Mouse (Mus musculus) kidney, embryonic 14.5 days (tissue): ENCODE results near the gene Fgf22. TPM values are rescaled to one million over a fixed set of nuclear protein-coding genes. Genes with fewer than 3 reads are reported as not detected.
"Not testable (repeated sequence)": the region's sequence is repeated elsewhere in the genome, so short reads cannot be mapped to it uniquely, and the experiment has no call there.

ENCODE experiments used
- ATAC-seq: fragments of 200-750 bp; cut with Nextera tagmentation; 2 replicates; pipeline ENCODE4 v1.8.0; 2017; ENCODE audit warnings: moderate number of reproducible peaks, mild to moderate bottlenecking, moderate TSS enrichment, moderate library complexity; ENCODE audit not compliant: low FRiP score, low TSS enrichment
- H3K27ac ChIP-seq: fragments of 300-500 bp; sonication (generic); 2 replicates; pipeline ENCODE4 v1.5.1; 2014; ENCODE audit warnings: low read depth, mild to moderate bottlenecking, low read length, moderate library complexity, mixed read lengths
- H3K27me3 ChIP-seq: fragments of 300-500 bp; sonication (generic); 2 replicates; pipeline ENCODE4 v1.6.1; 2014; ENCODE audit warnings: mild to moderate bottlenecking, low read length; ENCODE audit not compliant: control insufficient read depth, insufficient read depth
- H3K36me3 ChIP-seq: fragments of 300-500 bp; sonication (generic); 2 replicates; pipeline ENCODE4 v1.6.1; 2014; ENCODE audit warnings: low read length, mixed read lengths; ENCODE audit not compliant: control insufficient read depth, insufficient read depth
- H3K4me1 ChIP-seq: fragments of 300-500 bp; sonication (generic); 2 replicates; pipeline ENCODE4 v1.6.1; 2014; ENCODE audit warnings: low read length, mixed read lengths; ENCODE audit not compliant: control insufficient read depth, insufficient read depth
- H3K4me2 ChIP-seq: fragments of 300-500 bp; sonication (generic); replicated peaks from 2 replicates; pipeline ENCODE4 v1.6.1; 2014; ENCODE audit warnings: low read depth, mild to moderate bottlenecking, low read length
- H3K4me3 ChIP-seq: fragments of 300-500 bp; sonication (generic); 2 replicates; pipeline ENCODE4 v1.5.1; 2014; ENCODE audit warnings: mild to moderate bottlenecking, low read length
- H3K9ac ChIP-seq: fragments of 300-500 bp; sonication (generic); 2 replicates; pipeline ENCODE4 v1.6.1; 2014; ENCODE audit warnings: low read depth, mild to moderate bottlenecking, low read length, moderate library complexity
- H3K9me3 ChIP-seq: fragments of 300-500 bp; sonication (generic); 2 replicates; pipeline ENCODE4 v1.6.1; 2016; ENCODE audit warnings: low read length; ENCODE audit not compliant: control insufficient read depth
- WGBS: fragments of 180-500 bp; shearing (Covaris S2); extraction: QIAGEN DNeasy Blood & Tissue Kit; methylation state at CpG from one replicate; pipeline ENCODE4 v1.1.7; 2014; 5-methylcytosine and 5-hydroxymethylcytosine counted together
- polyA plus RNA-seq: library from polyadenylated mRNA; unstranded; fragments of >200 nt; fragmentation: Nextera tagmentation; extraction: Ambion mirVana; gene quantifications from 2 replicates; pipeline ENCODE4 v1.2.1, GENCODE M21; 2014

Gene Fgf22
- polyA plus RNA-seq, 1 experiment from 2014 or later: 0.61 TPM

GRCm38 (mm10) chr10:79756660-79757059 lies 1.8 kb downstream of the Fgf22 start:
- H3K9me3 ChIP-seq: no peaks in the 10 kb centered on the region
- H3K36me3 ChIP-seq: peaks cover 48% of the 10 kb centered on the region
- no peak overlapping the region for H3K9ac ChIP-seq
- ATAC-seq: no peak
- WGBS: 92% methylated on average over 24 of the region's 24 CpGs
- H3K27me3 ChIP-seq: no peaks in the 10 kb centered on the region
- no peak overlapping the region for H3K4me3 ChIP-seq
- no peak overlapping the region for H3K27ac ChIP-seq
- no peaks in the 10 kb centered on the region for H3K4me1 ChIP-seq
- no peak overlapping the region for H3K4me2 ChIP-seq

DNA sequence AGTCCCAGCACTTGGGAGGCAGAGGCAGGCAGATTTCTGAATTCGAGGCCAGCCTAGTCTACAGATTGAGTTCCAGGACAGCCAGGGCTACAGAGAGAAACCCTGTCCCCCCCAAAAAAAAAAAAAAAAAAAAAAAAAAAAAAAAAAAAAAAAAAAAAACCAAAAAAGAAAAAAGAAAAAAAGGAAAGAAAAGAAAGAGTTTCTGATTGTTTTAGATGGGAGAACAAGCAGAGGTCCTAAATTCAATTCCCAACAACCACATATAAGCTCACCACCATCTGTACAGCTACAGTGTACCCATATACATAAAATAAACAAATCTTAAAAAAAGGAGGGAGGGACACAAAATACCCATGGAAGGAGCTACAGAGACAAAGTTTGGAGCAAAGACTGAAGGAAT lies 4.8 kb downstream of the Fgf22 start:
- H3K4me2 ChIP-seq, H3K4me1 ChIP-seq, H3K9ac ChIP-seq, ATAC-seq, H3K9me3 ChIP-seq, H3K27me3 ChIP-seq, H3K4me3 ChIP-seq, H3K27ac ChIP-seq: not testable (repeated sequence)
- WGBS: 92% methylated on average over 1 of the region's 1 CpGs
- H3K36me3 ChIP-seq: peaks cover 60% of the 10 kb centered on the region

DNA sequence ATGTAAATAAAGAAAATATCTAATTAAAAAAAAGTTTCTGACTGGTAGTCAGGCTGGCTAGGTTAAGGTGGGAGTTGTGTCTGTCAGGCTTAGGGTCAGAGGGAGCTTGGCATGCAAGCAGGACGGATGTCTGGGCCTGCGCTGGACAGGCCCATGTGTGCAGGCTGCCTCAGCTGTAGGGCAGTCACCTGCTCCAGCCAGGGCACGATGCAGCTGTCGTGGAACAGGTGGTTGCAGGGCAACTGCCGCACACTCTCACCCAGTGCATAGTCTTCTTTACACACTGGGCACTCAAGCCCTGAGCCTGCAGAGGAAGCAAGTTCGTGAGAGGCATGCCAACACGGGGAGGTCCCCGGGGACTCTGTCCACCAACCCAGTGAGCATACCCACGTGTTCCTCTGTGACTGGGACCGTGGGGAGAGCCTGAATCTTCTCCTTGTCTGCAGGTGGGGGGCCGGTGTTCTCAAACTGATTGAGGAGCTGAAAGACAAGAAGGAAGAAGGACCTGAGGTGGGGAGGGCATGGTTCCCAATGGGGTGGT lies 5.8 kb downstream of the Fgf22 start:
- no peak for ATAC-seq
- H3K9me3 ChIP-seq: no peaks in the 10 kb centered on the region
- H3K36me3 ChIP-seq: peaks cover 60% of the 10 kb centered on the region
- no peak overlapping the region for H3K4me3 ChIP-seq
- H3K4me1 ChIP-seq: peaks cover 12% of the 10 kb centered on the region
- no peaks in the 10 kb centered on the region for H3K27me3 ChIP-seq
- 90% methylated on average over 11 of the region's 11 CpGs for WGBS
- H3K27ac ChIP-seq: no peak overlapping the region
- no peak overlapping the region for H3K4me2 ChIP-seq
- H3K9ac ChIP-seq: no peak overlapping the region

GRCm38 (mm10) chr10:79762875-79763274 lies 8.0 kb downstream of the Fgf22 start:
- no peaks in the 10 kb centered on the region for H3K9me3 ChIP-seq
- no peak overlapping the region for H3K27ac ChIP-seq
- no peak for ATAC-seq
- no peak overlapping the region for H3K4me3 ChIP-seq
- H3K27me3 ChIP-seq: no peaks in the 10 kb centered on the region
- peaks cover 46% of the 10 kb centered on the region for H3K36me3 ChIP-seq
- WGBS: 88% methylated on average over 3 of the region's 3 CpGs
- no peak overlapping the region for H3K9ac ChIP-seq
- peaks cover 17% of the 10 kb centered on the region for H3K4me1 ChIP-seq
- no peak overlapping the region for H3K4me2 ChIP-seq

DNA sequence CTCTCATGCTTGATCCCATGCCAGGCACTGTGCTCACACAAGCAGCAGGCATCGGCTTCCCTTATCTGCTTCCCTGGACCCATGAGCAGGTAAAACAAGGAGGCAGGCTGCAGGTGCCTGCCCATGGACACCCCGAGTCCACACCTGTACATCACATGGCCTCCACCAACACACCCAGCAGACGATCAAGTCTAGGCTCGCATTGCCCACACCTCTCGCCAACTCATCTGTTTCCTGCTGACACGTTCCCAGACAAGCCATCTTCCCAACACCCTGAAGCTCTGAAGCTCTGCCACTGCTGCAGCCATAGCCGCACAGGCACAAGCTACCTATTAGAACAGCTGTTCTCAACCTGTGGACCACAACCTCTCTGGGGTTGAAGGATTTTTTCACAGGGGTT lies 9.4 kb downstream of the Fgf22 start:
- no peak overlapping the region for H3K27ac ChIP-seq
- no peak for ATAC-seq
- no peaks in the 10 kb centered on the region for H3K27me3 ChIP-seq
- peaks cover 32% of the 10 kb centered on the region for H3K36me3 ChIP-seq
- H3K9me3 ChIP-seq: no peaks in the 10 kb centered on the region
- H3K4me3 ChIP-seq: no peak overlapping the region
- no peak overlapping the region for H3K9ac ChIP-seq
- no peak overlapping the region for H3K4me2 ChIP-seq
- WGBS: 86% methylated on average over 7 of the region's 7 CpGs
- H3K4me1 ChIP-seq: peaks cover 25% of the 10 kb centered on the region

- WGBS: 58% methylated on average over 2 of the region's 2 CpGs
- Histone ChIP-seq H3K4me1 (peaks cover 25% of the 10 kb centered on the region), H3K4me2 (peak overlapping the region; percentile 96), H3K4me3 (peak overlapping the region; percentile 67), H3K9me3 (no peaks in the 10 kb centered on the region), H3K27ac (no peak overlapping the region), H3K9ac (peak overlapping the region; percentile 86), H3K27me3 (no peaks in the 10 kb centered on the region), H3K36me3 (peaks cover 26% of the 10 kb centered on the region)
- no peak for ATAC-seq
Observed at GRCm38 (mm10) chr10:79765228-79765745, 10.4 kb downstream of the Fgf22 start.

DNA sequence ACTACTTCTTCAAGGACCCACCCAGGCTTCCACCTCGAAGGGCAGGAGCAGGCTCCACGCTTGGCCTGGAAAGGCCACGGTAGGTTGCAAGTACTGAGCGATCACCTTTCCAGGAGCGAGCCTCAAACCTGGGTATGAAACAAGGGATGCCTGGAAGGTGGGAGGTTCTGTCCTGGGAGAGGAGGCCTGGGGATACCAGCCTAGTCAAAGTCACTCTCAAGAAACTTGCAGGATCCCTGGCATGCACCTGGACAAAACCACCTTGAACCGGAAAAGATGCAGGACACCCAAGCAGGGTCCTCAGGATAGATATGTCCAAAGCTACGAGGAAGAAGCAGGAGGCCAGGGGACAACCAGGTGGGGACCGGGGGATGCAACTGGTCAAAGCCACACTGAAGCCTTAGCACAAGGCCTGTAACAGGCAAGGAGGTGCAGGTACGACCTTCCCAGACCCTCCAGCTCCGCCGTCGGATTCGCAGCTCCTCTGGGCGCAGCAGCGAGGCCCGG lies 11.2 kb downstream of the Fgf22 start:
- Histone ChIP-seq H3K4me2 (peak overlapping the region; percentile 96), H3K36me3 (peaks cover 18% of the 10 kb centered on the region), H3K4me1 (peaks cover 25% of the 10 kb centered on the region), H3K27me3 (no peaks in the 10 kb centered on the region), H3K9ac (peak overlapping the region; percentile 86), H3K27ac (peak overlapping the region; percentile 73), H3K4me3 (peak overlapping the region; percentile 67), H3K9me3 (no peaks in the 10 kb centered on the region)
- 4% methylated on average over 16 of the region's 16 CpGs for WGBS
- ATAC-seq: peak; percentile 9

GRCm38 (mm10) chr10:79766508-79767325 lies 11.8 kb downstream of the Fgf22 start, which contains the start of gene Rnf126:
TSS of gene Rnf126 (minus strand) at chr10:79766952.
- Histone ChIP-seq H3K4me3 (peak within 1 kb of the TSS; percentile 67), H3K27ac (peak within 1 kb of the TSS; percentile 82), H3K4me1 (peaks cover 25% of the 10 kb centered on the region), H3K4me2 (peak within 1 kb of the TSS; percentile 96), H3K27me3 (no peaks in the 10 kb centered on the region), H3K9ac (peak within 1 kb of the TSS; percentile 86), H3K9me3 (no peaks in the 10 kb centered on the region), H3K36me3 (peaks cover 11% of the 10 kb centered on the region)
- peak; percentile 91 for ATAC-seq
- WGBS: 1% methylated on average over 89 of the region's 101 CpGs
